Mouse (Mus musculus) intestine, postnatal 0 days (tissue): Measurements from ENCODE around the gene Nkx2-3. TPM values are rescaled to one million over a fixed set of nuclear protein-coding genes. Genes with fewer than 3 reads are reported as not detected.

Source experiments
- ATAC-seq: fragments of 200-750 bp; cut with Nextera tagmentation; 2 replicates; pipeline ENCODE4 v1.8.0; 2017; ENCODE audit warnings: mild to moderate bottlenecking, moderate TSS enrichment, moderate library complexity
- H3K27ac ChIP-seq: fragments of 300-500 bp; sonication (generic); 2 replicates; pipeline ENCODE4 v1.5.1; 2014; ENCODE audit warnings: mild to moderate bottlenecking, low read depth, low read length, moderate library complexity
- H3K27me3 ChIP-seq: fragments of 300-500 bp; sonication (generic); replicated peaks from 2 replicates; pipeline ENCODE4 v1.6.1; 2014; ENCODE audit warnings: low read length, mixed read lengths; ENCODE audit not compliant: control insufficient read depth, insufficient read depth
- H3K36me3 ChIP-seq: fragments of 300-500 bp; sonication (generic); 2 replicates; pipeline ENCODE4 v1.6.1; 2014; ENCODE audit warnings: mild to moderate bottlenecking, moderate library complexity; ENCODE audit not compliant: control insufficient read depth, insufficient read depth
- H3K4me1 ChIP-seq: fragments of 300-500 bp; sonication (generic); replicated peaks from 2 replicates; pipeline ENCODE4 v1.6.1; 2014; ENCODE audit warnings: antibody characterized with exemption, low read length, mixed read lengths; ENCODE audit not compliant: control insufficient read depth, insufficient read depth
- H3K4me2 ChIP-seq: fragments of 300-500 bp; sonication (generic); replicated peaks from 2 replicates; pipeline ENCODE4 v1.6.1; 2014; ENCODE audit warnings: low read depth, mild to moderate bottlenecking, moderate library complexity
- H3K4me3 ChIP-seq: fragments of 300-500 bp; sonication (generic); 2 replicates; pipeline ENCODE4 v1.5.1; 2014; ENCODE audit warnings: low read depth, low read length
- H3K9ac ChIP-seq: fragments of 300-500 bp; sonication (generic); 2 replicates; pipeline ENCODE4 v1.6.1; 2014; ENCODE audit warnings: mild to moderate bottlenecking, low read depth, low read length
- H3K9me3 ChIP-seq: fragments of 300-500 bp; sonication (generic); 2 replicates; pipeline ENCODE4 v1.6.1; 2016; ENCODE audit warnings: mixed run types; ENCODE audit not compliant: control insufficient read depth
- CTCF ChIP-seq: sonication (generic); IDR thresholded peaks from 2 replicates; pipeline ENCODE4 v1.5.1; 2016; ENCODE audit warnings: low read depth, mild to moderate bottlenecking, control low read depth, antibody characterized with exemption, moderate library complexity
- WGBS: fragments of 180-500 bp; shearing (Covaris S2); extraction: QIAGEN DNeasy Blood & Tissue Kit; methylation state at CpG from one replicate; pipeline ENCODE4 v1.1.7; 2014; 5-methylcytosine and 5-hydroxymethylcytosine counted together
- polyA plus RNA-seq: library from polyadenylated mRNA; unstranded; fragments of >200 nt; fragmentation: Nextera tagmentation; extraction: Ambion mirVana; gene quantifications from 2 replicates; pipeline ENCODE4 v1.2.1, GENCODE M21; 2015

Gene Nkx2-3
- polyA plus RNA-seq, result 54.3 and 56.9 TPM in 2 replicates

GRCm38 (mm10) chr19:43612051-43612450 lies at the start of gene Nkx2-3:
Gene Nkx2-3, plus strand, starts transcription at chr19:43612325.
- peaks cover 7% of the 10 kb centered on the region; the same call in 1 of the 2 replicates for H3K36me3 ChIP-seq
- no peaks in the 10 kb centered on the region for H3K9me3 ChIP-seq
- H3K4me3 ChIP-seq, result peak within 1 kb of the TSS; percentile 54
- H3K4me1 ChIP-seq, result 0 out of 2 replicates have a peak, but pooled peaks cover 3% of the 10 kb centered on the region
- peaks cover 78% of the 10 kb centered on the region for H3K27me3 ChIP-seq
- TF ChIP-seq CTCF, result no peak
- H3K4me2 ChIP-seq, result peak within 1 kb of the TSS; percentile 75
- under 1% methylated on average over 24 of the region's 24 CpGs for WGBS
- peak within 1 kb of the TSS; percentile 65 for H3K9ac ChIP-seq
- H3K27ac ChIP-seq, result peak within 1 kb of the TSS; percentile 54
- ATAC-seq, result peak; percentile 55

GRCm38 (mm10) chr19:43563166-43563565 lies 49.0 kb upstream of the Nkx2-3 start:
- Histone ChIP-seq H3K36me3 (no peaks in the 10 kb centered on the region), H3K27ac (peak overlapping the region; percentile 46; the same call in 1 of the 2 replicates), H3K9ac (no peak overlapping the region), H3K9me3 (no peaks in the 10 kb centered on the region), H3K4me3 (no peak overlapping the region), H3K27me3 (peaks cover 4% of the 10 kb centered on the region; the same call in 1 of the 2 replicates), H3K4me1 (peaks cover 6% of the 10 kb centered on the region; the same call in 1 of the 2 replicates), H3K4me2 (no peak overlapping the region)
- TF ChIP-seq CTCF, result no peak
- ATAC-seq, result no peak
- 45% methylated on average over 5 of the region's 5 CpGs for WGBS

- H3K4me3 ChIP-seq, result no peak overlapping the region
- H3K36me3 ChIP-seq, result no peaks in the 10 kb centered on the region
- H3K27me3 ChIP-seq, result peaks cover 33% of the 10 kb centered on the region
- no peak overlapping the region for H3K9ac ChIP-seq
- H3K4me1 ChIP-seq, result peaks cover 4% of the 10 kb centered on the region; the same call in 1 of the 2 replicates
- H3K4me2 ChIP-seq, result no peak overlapping the region
- H3K27ac ChIP-seq, result no peak overlapping the region
- 63% methylated on average over 9 of the region's 9 CpGs for WGBS
- H3K9me3 ChIP-seq, result no peaks in the 10 kb centered on the region
- no peak for ATAC-seq
- TF ChIP-seq CTCF, result peak; percentile 48
These were observed 43.8 kb upstream of the Nkx2-3 start for GRCm38 (mm10) chr19:43568298-43568697.

DNA sequence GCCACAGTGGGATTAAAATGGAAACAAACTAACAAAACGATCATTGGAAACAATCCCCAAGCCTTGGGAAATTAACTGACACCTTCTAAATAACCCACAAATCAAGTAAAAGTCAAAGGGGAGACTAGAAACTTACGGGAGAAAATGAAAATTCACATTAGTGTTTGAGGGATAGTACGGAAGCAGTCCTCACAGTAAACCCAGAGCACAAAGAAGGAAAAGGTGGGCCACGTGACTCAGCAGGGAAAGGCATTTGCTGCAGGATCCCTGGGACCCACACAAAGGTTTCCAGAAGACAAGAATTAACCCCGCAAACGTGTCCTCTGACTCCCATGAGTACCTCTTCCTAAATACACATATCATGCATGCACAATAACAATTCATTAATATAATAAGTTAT lies 43.0 kb upstream of the Nkx2-3 start:
- no peak overlapping the region for H3K4me2 ChIP-seq
- no peaks in the 10 kb centered on the region for H3K9me3 ChIP-seq
- no peaks in the 10 kb centered on the region for H3K36me3 ChIP-seq
- H3K27me3 ChIP-seq, result peaks cover 36% of the 10 kb centered on the region
- no peak overlapping the region for H3K4me3 ChIP-seq
- H3K4me1 ChIP-seq, result 0 out of 2 replicates have a peak, but pooled peaks cover 3% of the 10 kb centered on the region
- 71% methylated on average over 6 of the region's 6 CpGs for WGBS
- no peak overlapping the region for H3K9ac ChIP-seq
- TF ChIP-seq CTCF, result no peak
- no peak for ATAC-seq
- no peak overlapping the region for H3K27ac ChIP-seq

DNA sequence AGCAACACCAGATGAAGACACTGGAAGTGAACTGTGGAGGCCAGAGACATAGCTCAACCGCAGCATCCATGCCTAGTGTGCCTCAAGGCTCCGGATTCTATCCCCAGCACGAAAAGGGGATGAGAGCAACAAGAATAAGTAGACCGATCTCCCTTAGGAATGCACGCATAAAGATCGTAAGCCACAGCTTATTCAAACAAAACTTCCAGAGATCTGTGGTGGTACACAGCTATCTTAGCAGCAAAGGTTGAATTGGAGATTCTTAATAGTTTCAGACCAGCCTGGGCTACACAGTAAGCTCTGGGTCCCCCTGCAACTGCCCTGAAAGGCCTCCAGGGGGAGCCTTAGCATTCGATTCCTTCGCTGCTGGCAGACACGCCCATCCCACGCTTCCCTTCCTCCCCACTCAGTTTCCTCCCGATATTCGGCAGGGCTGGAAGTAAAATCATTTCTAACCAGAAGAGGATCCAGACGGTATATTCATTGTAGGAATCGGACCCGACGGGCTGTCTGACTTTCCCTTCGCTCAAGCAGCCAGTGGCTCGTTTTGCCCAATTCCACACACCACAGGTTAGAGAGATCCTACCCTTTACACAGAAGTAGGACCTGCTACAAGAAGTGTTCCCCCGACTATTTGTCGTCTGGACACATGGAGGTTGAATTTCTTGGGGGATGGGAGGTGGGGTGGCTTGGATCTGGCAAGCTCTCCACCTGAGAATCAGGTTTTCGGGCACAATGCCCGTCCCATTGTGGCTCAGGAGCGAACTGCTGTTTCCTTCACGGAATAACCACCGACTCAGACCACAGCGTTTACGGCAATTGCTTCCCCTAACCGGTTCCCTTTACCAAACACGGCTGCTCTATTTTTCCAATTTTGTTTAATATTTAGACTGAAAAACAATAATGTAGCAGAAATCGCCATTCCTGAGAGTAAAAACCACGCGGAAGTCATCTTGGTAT lies 41.0 kb upstream of the Nkx2-3 start:
- Histone ChIP-seq H3K4me1 (no peaks in the 10 kb centered on the region), H3K4me2 (peak overlapping the region; percentile 78), H3K27me3 (peaks cover 41% of the 10 kb centered on the region), H3K27ac (no peak overlapping the region), H3K9me3 (no peaks in the 10 kb centered on the region), H3K9ac (0 out of 2 replicates have a peak overlapping the region, but pooled peaks have one; percentile 26), H3K4me3 (peak overlapping the region; percentile 45), H3K36me3 (no peaks in the 10 kb centered on the region)
- 12% methylated on average over 32 of the region's 32 CpGs for WGBS
- peak; percentile 92 for TF ChIP-seq CTCF
- peak; percentile 54; the same call in 1 of the 2 replicates for ATAC-seq

- Histone ChIP-seq H3K36me3 (no peaks in the 10 kb centered on the region), H3K4me1 (no peaks in the 10 kb centered on the region), H3K9ac (no peak overlapping the region), H3K9me3 (no peaks in the 10 kb centered on the region), H3K4me2 (no peak overlapping the region), H3K27ac (no peak overlapping the region), H3K4me3 (no peak overlapping the region), H3K27me3 (peaks cover 52% of the 10 kb centered on the region)
- WGBS, result 66% methylated on average over 13 of the region's 13 CpGs
- no peak for ATAC-seq
- no peak for TF ChIP-seq CTCF
These were observed 32.9 kb upstream of the Nkx2-3 start for GRCm38 (mm10) chr19:43579081-43579796.
